Mouse (Mus musculus) testis, adult 10 weeks (tissue): ENCODE results near the gene Gzmf. TPM values are rescaled to one million over a fixed set of nuclear protein-coding genes. Genes with fewer than 3 reads are reported as not detected.

Experiments
- polyA plus RNA-seq: library from polyadenylated mRNA; stranded (reverse); fragments of 350-450 nt; fragmentation: Illumina TruSeq; extraction: RNeasy Lipid Tissue Mini Kit (QIAGEN cat#74804); gene quantifications from one replicate; pipeline ENCODE4 v1.2.3, GENCODE M21; 2014; ENCODE audit warnings: low read depth, low replicate concordance

Gene Gzmf
- not detected for polyA plus RNA-seq

DNA sequence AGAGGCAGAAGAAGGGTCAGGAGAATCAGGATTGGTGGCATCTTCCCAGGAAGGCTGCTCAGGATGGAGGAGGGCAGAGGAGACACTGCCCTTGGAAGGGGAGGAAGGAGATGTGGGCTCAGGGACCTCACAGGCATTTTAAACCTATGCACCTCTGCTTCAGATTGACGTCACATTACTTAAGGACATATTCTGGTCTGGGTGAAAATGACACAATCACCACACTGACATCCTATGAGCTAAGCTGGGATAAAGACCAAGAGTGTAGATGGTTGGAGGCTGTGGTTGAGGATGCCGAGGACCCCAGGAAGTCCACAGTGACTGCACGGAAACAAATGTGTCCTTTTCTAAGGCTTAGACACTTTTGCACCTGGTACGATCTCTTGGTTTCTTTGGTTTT lies at the start of gene Gzmf:
TSS of gene Gzmf (minus strand) at position 101 of the 400 bp plus-strand sequence.

DNA sequence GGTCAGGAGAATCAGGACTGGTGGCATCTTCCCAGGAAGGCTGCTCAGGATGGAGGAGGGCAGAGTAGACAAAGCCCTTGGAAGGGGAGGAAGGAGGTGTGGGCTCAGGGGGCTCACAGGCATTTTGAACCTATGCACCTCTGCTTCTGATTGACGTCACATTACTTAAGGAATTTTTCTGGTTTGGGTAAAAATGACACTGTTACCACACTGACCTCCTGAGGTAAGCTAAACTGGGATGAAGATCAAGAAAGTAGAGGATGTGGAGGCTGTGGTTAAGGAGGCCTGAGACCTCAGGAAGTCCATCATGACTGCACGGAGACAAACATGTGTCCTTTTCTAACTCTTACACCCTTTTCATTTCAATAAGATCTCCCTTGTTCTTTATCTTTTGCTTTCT lies 23.3 kb upstream of the Gzmf start, which contains the start of gene Gzmc:
TSS of gene Gzmc (minus strand) at position 101 of the 400 bp plus-strand sequence.

DNA sequence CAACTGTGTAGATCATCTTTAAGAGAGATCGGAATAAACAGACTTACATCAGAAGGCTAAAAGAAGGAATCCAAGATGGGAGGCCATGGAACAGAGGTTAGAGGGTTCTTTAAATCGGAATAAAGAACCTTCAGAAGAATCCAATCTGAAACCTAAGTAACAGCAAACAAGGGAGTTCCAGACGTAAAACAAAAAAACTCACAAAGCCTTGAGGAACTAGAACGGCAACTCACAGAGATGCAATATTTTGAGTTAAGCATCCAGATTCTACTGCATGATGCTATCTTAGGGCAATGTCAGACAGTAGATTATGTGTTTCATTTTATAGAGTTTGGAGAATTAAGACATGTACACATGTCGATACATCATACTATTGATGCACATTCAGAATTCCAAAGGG lies 36.7 kb downstream of the Gzmf start, which contains the start of gene Gzmn:
TSS of gene Gzmn (minus strand) at position 101 of the 400 bp plus-strand sequence.

DNA sequence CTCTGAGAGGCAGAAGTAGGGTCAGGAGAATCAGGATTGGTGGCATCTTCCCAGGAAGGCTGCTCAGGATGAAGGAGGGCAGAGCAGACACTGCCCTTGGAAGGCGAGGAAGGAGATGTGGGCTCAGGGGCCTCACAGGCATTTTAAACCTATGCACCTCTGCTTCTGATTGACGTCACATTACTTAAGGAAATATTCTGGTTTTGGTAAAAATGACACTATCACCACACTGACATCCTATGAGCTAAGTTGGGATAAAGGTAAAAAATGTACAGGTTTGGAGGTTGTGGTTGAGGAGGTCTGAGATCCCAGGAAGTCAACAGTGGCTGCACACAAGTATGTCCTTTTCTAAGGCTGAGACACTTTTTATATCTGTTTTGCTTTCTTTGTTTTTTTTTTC lies 51.7 kb downstream of the Gzmf start, which contains the start of gene Gzmg:
TSS of gene Gzmg (minus strand) at position 101 of the 400 bp plus-strand sequence.

Other genes starting within 250 kb of the Gzmf start
- gene Mcpt1, start 193.4 kb downstream of the Gzmf start, polyA plus RNA-seq, result not detected
- gene Mcpt9, start 180.9 kb downstream of the Gzmf start, polyA plus RNA-seq, result not detected
- not detected for gene Mcpt2, start 169.4 kb downstream of the Gzmf start, polyA plus RNA-seq
- 0.25 TPM for gene Mcpt4, start 149.1 kb downstream of the Gzmf start, polyA plus RNA-seq
- gene Mcpt8, start 126.1 kb downstream of the Gzmf start, polyA plus RNA-seq, result not detected
- not detected for gene Ctsg, start 108.8 kb downstream of the Gzmf start, polyA plus RNA-seq
- gene Gzme, start 90.8 kb downstream of the Gzmf start, polyA plus RNA-seq, result not detected
- gene Gzmd, start 78.8 kb downstream of the Gzmf start, polyA plus RNA-seq, result not detected
- gene Gzmg, start 51.8 kb downstream of the Gzmf start, polyA plus RNA-seq, result not detected
- gene Gzmn, start 36.8 kb downstream of the Gzmf start, polyA plus RNA-seq, result 39.5 TPM
- not detected for gene Gzmc, start 23.2 kb upstream of the Gzmf start, polyA plus RNA-seq
- not detected for gene Gzmb, start 50.8 kb upstream of the Gzmf start, polyA plus RNA-seq
- gene Atp12a, start 153.7 kb upstream of the Gzmf start, polyA plus RNA-seq, result 0.20 TPM
- gene Rnf17, start 191.2 kb upstream of the Gzmf start, polyA plus RNA-seq, result 517 TPM